Mouse (Mus musculus): ENCODE results near the gene Grn. TPM values are rescaled to one million over a fixed set of nuclear protein-coding genes. Genes with fewer than 3 reads are reported as not detected.
A peak's percentile ranks its signal among the peaks of the same experiment; 100 is the strongest.

The Grn gene
- polyA plus RNA-seq, 1 experiment from 2014 or later = 215 TPM

DNA sequence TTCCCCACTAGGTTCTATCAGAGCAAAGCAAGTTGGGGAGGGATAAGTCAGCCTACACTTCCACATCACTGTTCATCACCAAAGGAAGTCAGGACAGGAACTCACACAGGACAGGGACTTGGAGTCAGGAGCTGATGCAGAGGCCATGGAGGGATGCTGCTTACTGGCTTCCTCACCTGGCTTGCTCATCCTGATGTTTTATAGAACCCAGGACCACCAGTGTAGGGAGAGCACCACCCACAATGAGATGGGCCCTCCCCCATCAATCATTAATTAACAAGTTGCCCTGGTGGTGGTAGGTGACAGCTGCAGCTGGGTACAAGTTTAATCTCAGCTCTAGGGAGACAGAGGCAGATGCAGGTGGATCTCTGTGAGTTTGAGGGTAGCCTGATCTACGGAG is 13.0 kb upstream of the Grn start:
- TF ChIP-seq EP300 (IDR thresholded peaks at IDR 0.05) (no peak), CTCF (IDR thresholded peaks at IDR 0.05) (no peak)
- no peak overlapping the region for H3K27ac ChIP-seq (ENCODE audit: low read length)
- H3K9me3 ChIP-seq (ENCODE audit: low read length) = no peaks in the 10 kb centered on the region
- WGBS = 84% methylated on average over 1 of the region's 1 CpGs
- no peaks in the 10 kb centered on the region for H3K4me1 ChIP-seq (ENCODE audit: insufficient read depth, low read depth, low read length)
- ATAC-seq (no peak), DNase-seq (ENCODE audit: low spot score) (no peak)
- no peak overlapping the region for H3K9ac ChIP-seq (replicated peaks; ENCODE audit: low read depth)
- no peaks in the 10 kb centered on the region for H3K36me3 ChIP-seq (ENCODE audit: insufficient read depth, low read length)
- H3K4me3 ChIP-seq (ENCODE audit: low read depth, low read length) = no peak overlapping the region
- no peaks in the 10 kb centered on the region for H3K27me3 ChIP-seq (replicated peaks; ENCODE audit: insufficient read depth, low read length)
- no peak overlapping the region for H3K4me2 ChIP-seq (replicated peaks; ENCODE audit: low read depth, low read length)

DNA sequence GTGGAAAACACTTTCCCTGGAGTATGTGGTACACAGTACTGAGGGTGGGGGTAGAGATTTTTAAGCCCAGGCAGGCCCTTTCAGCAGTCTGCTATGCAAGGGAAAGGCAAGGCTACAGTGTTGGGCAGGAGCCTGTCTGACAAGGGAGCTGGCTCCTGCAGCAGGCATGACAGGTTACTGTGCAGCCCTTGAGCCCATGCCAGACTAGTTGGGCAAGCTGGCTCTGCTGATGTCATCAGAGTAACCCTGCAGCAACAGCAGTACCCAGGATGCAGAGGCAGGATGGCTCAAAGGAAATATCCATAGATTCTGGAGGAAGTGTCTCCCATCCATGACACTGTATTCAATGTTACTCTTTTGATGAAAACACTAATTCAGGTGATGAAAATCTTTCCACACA is 11.2 kb upstream of the Grn start:
- Histone ChIP-seq H3K9me3 (ENCODE audit: low read length) (no peaks in the 10 kb centered on the region), H3K9ac (replicated peaks; ENCODE audit: low read depth) (no peak overlapping the region), H3K4me1 (ENCODE audit: insufficient read depth, low read depth, low read length) (no peaks in the 10 kb centered on the region), H3K36me3 (ENCODE audit: insufficient read depth, low read length) (no peaks in the 10 kb centered on the region), H3K27me3 (replicated peaks; ENCODE audit: insufficient read depth, low read length) (no peaks in the 10 kb centered on the region), H3K4me3 (ENCODE audit: low read depth, low read length) (no peak overlapping the region), H3K27ac (ENCODE audit: low read length) (no peak overlapping the region), H3K4me2 (replicated peaks; ENCODE audit: low read depth, low read length) (no peak overlapping the region)
- ATAC-seq = no peak
- DNase-seq (ENCODE audit: low spot score) = no peak
- no peak for TF ChIP-seq EP300 (IDR thresholded peaks at IDR 0.05)
- no peak for TF ChIP-seq CTCF (IDR thresholded peaks at IDR 0.05)

DNA sequence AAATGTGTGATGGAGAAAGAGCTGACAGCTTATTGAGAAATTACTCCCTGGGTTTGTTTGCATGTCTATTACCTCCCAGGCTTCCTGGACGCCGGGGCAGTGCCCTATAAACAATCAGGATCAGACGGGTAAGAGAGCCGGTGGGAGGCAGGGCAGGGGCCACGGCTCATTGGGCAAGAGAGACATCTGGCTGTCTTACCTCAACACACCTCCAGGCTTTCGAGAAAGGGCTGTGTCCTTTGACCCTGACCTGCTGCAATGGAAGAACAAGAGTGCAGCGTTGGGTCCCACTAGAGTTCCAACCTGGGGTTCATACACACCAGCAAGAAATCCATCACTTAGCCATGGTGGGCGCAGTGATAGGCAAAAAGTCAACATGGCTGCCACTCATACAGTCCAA is 8.6 kb upstream of the Grn start:
- H3K4me1 ChIP-seq (ENCODE audit: insufficient read depth, low read depth, low read length) = no peaks in the 10 kb centered on the region
- no peak overlapping the region for H3K4me2 ChIP-seq (replicated peaks; ENCODE audit: low read depth, low read length)
- H3K27me3 ChIP-seq (replicated peaks; ENCODE audit: insufficient read depth, low read length) = no peaks in the 10 kb centered on the region
- ATAC-seq (no peak), DNase-seq (ENCODE audit: low spot score) (no peak)
- H3K36me3 ChIP-seq (ENCODE audit: insufficient read depth, low read length) = no peaks in the 10 kb centered on the region
- TF ChIP-seq EP300 (IDR thresholded peaks at IDR 0.05) (no peak), CTCF (IDR thresholded peaks at IDR 0.05) (no peak)
- no peak overlapping the region for H3K4me3 ChIP-seq (ENCODE audit: low read depth, low read length)
- no peak overlapping the region for H3K9ac ChIP-seq (replicated peaks; ENCODE audit: low read depth)
- WGBS = 37% methylated on average over 8 of the region's 8 CpGs
- no peak overlapping the region for H3K27ac ChIP-seq (ENCODE audit: low read length)
- H3K9me3 ChIP-seq (ENCODE audit: low read length) = no peaks in the 10 kb centered on the region

- no peaks in the 10 kb centered on the region for H3K4me1 ChIP-seq (ENCODE audit: insufficient read depth, low read depth, low read length)
- ATAC-seq (no peak), DNase-seq (ENCODE audit: low spot score) (no peak)
- no peak for TF ChIP-seq CTCF (IDR thresholded peaks at IDR 0.05)
- TF ChIP-seq EP300 (IDR thresholded peaks at IDR 0.05) = no peak
- WGBS = 81% methylated on average over 6 of the region's 6 CpGs
- no peaks in the 10 kb centered on the region for H3K9me3 ChIP-seq (ENCODE audit: low read length)
- no peak overlapping the region for H3K4me3 ChIP-seq (ENCODE audit: low read depth, low read length)
- no peak overlapping the region for H3K4me2 ChIP-seq (replicated peaks; ENCODE audit: low read depth, low read length)
- no peaks in the 10 kb centered on the region for H3K36me3 ChIP-seq (ENCODE audit: insufficient read depth, low read length)
- H3K27me3 ChIP-seq (replicated peaks; ENCODE audit: insufficient read depth, low read length) = no peaks in the 10 kb centered on the region
- H3K9ac ChIP-seq (replicated peaks; ENCODE audit: low read depth) = no peak overlapping the region
- no peak overlapping the region for H3K27ac ChIP-seq (ENCODE audit: low read length)
Measured at GRCm38 (mm10) chr11:102424666-102425065, 5.4 kb upstream of the Grn start.

- Histone ChIP-seq H3K27ac (ENCODE audit: low read length) (no peak overlapping the region), H3K36me3 (ENCODE audit: insufficient read depth, low read length) (no peaks in the 10 kb centered on the region), H3K4me2 (replicated peaks; ENCODE audit: low read depth, low read length) (no peak overlapping the region), H3K9ac (replicated peaks; ENCODE audit: low read depth) (no peak overlapping the region), H3K9me3 (ENCODE audit: low read length) (no peaks in the 10 kb centered on the region), H3K27me3 (replicated peaks; ENCODE audit: insufficient read depth, low read length) (no peaks in the 10 kb centered on the region), H3K4me1 (ENCODE audit: insufficient read depth, low read depth, low read length) (no peaks in the 10 kb centered on the region), H3K4me3 (ENCODE audit: low read depth, low read length) (no peak overlapping the region)
- 65% methylated on average over 8 of the region's 8 CpGs for WGBS
- TF ChIP-seq CTCF (IDR thresholded peaks at IDR 0.05) (no peak), EP300 (IDR thresholded peaks at IDR 0.05) (peak; percentile 82; the same call in 1 of the 2 replicates)
- DNase-seq (ENCODE audit: low spot score) (peak; percentile 64), ATAC-seq (peak; percentile 59)
Measured at GRCm38 (mm10) chr11:102425555-102426316, 4.4 kb upstream of the Grn start.

DNA sequence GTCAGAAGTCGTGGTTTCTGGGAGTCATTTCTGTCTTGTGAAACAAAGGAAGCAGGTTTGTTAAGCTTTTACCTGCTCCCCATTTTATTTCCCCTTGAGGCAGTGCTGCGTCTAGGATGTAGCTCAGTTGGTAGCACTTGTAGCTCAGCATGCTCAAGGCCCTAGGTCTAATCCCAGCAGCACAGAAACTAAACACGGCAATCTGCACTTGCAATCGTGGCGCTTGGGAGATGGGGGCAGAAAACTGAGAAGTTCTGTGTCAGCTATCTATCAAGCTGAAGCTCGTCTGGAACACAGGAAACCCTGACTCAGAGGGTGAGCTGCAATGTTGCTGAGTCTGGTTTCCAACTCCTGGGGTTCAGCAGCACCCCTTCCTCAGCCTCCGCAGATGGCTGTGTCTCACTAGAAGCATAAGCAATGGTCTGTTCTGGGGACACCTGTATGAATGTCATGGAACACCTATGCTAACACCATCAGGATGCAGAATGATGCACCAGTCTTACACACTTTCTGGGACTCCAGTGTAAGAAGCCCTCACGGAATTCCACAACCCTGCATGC is 1.1 kb upstream of the Grn start:
- Histone ChIP-seq H3K36me3 (ENCODE audit: insufficient read depth, low read length) (no peaks in the 10 kb centered on the region), H3K27me3 (replicated peaks; ENCODE audit: insufficient read depth, low read length) (no peaks in the 10 kb centered on the region), H3K27ac (ENCODE audit: low read length) (no peak overlapping the region), H3K4me1 (ENCODE audit: insufficient read depth, low read depth, low read length) (peaks cover 9% of the 10 kb centered on the region; the same call in 1 of the 2 replicates), H3K9me3 (ENCODE audit: low read length) (no peaks in the 10 kb centered on the region), H3K4me2 (replicated peaks; ENCODE audit: low read depth, low read length) (no peak overlapping the region; the same call in 1 of the 2 replicates), H3K4me3 (ENCODE audit: low read depth, low read length) (no peak overlapping the region), H3K9ac (replicated peaks; ENCODE audit: low read depth) (no peak overlapping the region)
- no peak for ATAC-seq
- no peak for DNase-seq (ENCODE audit: low spot score)
- no peak for TF ChIP-seq EP300 (IDR thresholded peaks at IDR 0.05)
- no peak for TF ChIP-seq CTCF (IDR thresholded peaks at IDR 0.05)
- 56% methylated on average over 8 of the region's 8 CpGs for WGBS
